Mouse (Mus musculus) ES-Bruce4 (cell line): ENCODE measurements around the gene Lrrk2. TPM values are rescaled to one million over a fixed set of nuclear protein-coding genes. Genes with fewer than 3 reads are reported as not detected.
A peak's percentile ranks its signal among the peaks of the same experiment; 100 is the strongest.
"Not testable (repeated sequence)": the region's sequence is repeated elsewhere in the genome, so short reads cannot be mapped to it uniquely, and the experiment has no call there.

ENCODE experiments used
- H3K27ac ChIP-seq: 2 replicates; pipeline ENCODE4 v1.5.1; 2012; ENCODE audit warnings: low read length, inconsistent platforms; ENCODE audit not compliant: insufficient read depth
- H3K27me3 ChIP-seq: 2 replicates; pipeline ENCODE4 v1.6.1; 2012; ENCODE audit warnings: mild to moderate bottlenecking, low read length, inconsistent platforms; ENCODE audit not compliant: control insufficient read depth, poor library complexity, insufficient read depth, severe bottlenecking
- H3K36me3 ChIP-seq: 2 replicates; pipeline ENCODE4 v1.6.1; 2012; ENCODE audit warnings: inconsistent platforms, mild to moderate bottlenecking, low read length, moderate library complexity; ENCODE audit not compliant: control insufficient read depth, poor library complexity, insufficient read depth, severe bottlenecking
- H3K4me1 ChIP-seq: one replicate; pipeline ENCODE4 v1.8.1; 2011; ENCODE audit warnings: low read length; ENCODE audit not compliant: control insufficient read depth, insufficient read depth
- H3K4me3 ChIP-seq: 2 replicates; pipeline ENCODE4 v1.5.1; 2011; ENCODE audit warnings: low read depth, mild to moderate bottlenecking, low read length
- H3K9ac ChIP-seq: 2 replicates; pipeline ENCODE4 v1.6.1; 2012; ENCODE audit warnings: low read depth, mild to moderate bottlenecking, inconsistent platforms; ENCODE audit not compliant: poor library complexity, severe bottlenecking
- H3K9me3 ChIP-seq: replicated peaks from 2 replicates; pipeline ENCODE4 v1.6.1; 2012; ENCODE audit warnings: mild to moderate bottlenecking, low read length, inconsistent platforms; ENCODE audit not compliant: control insufficient read depth, poor library complexity, insufficient read depth, severe bottlenecking
- CTCF ChIP-seq: IDR thresholded peaks from one replicate; pipeline ENCODE4 v1.8.1; 2011; ENCODE audit warnings: low read depth, low read length
- EP300 ChIP-seq: IDR thresholded peaks from 2 replicates; pipeline ENCODE4 v1.6.1; 2011; ENCODE audit warnings: low read depth, low read length; ENCODE audit not compliant: insufficient read depth
- POLR2A ChIP-seq: IDR thresholded peaks from one replicate; pipeline ENCODE4 v1.8.1; 2011; ENCODE audit warnings: low read length; ENCODE audit not compliant: insufficient read depth
- polyA plus RNA-seq: library from polyadenylated mRNA; stranded (reverse); fragments of >200 nt; gene quantifications from 2 replicates; pipeline ENCODE4 v1.2.4, GENCODE M21; 2011; ENCODE audit warnings: low read depth; ENCODE audit not compliant: missing spikeins, insufficient read depth, insufficient read length

The Lrrk2 gene
- polyA plus RNA-seq, 1 experiment, result 2.9 TPM

DNA sequence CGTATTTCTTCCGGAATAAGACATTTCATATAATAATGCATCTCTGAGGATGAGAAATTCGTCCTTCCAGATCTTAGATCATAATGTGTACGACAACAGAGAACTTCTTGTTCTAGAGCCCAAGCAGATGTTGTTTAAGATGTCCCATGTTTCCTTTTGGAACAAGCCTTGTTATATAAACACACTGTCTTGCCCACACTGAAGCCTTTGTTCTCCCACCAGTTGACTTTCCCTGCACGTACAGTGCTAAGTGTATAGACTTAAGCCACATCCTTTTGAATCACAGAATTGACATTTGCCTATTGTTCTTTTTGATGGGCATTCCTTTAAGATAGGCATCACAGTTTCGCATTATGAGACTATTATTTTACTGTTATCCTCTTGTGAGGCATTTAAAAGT is 162.3 kb downstream of the Lrrk2 start:
- no peaks in the 10 kb centered on the region for H3K4me1 ChIP-seq
- no peak overlapping the region for H3K4me3 ChIP-seq
- H3K27me3 ChIP-seq, result no peaks in the 10 kb centered on the region
- H3K9me3 ChIP-seq, result no peaks in the 10 kb centered on the region
- H3K27ac ChIP-seq, result no peak overlapping the region
- no peaks in the 10 kb centered on the region for H3K36me3 ChIP-seq
- no peak for TF ChIP-seq EP300
- no peak for TF ChIP-seq CTCF
- no peak for TF ChIP-seq POLR2A
- H3K9ac ChIP-seq, result no peak overlapping the region

DNA sequence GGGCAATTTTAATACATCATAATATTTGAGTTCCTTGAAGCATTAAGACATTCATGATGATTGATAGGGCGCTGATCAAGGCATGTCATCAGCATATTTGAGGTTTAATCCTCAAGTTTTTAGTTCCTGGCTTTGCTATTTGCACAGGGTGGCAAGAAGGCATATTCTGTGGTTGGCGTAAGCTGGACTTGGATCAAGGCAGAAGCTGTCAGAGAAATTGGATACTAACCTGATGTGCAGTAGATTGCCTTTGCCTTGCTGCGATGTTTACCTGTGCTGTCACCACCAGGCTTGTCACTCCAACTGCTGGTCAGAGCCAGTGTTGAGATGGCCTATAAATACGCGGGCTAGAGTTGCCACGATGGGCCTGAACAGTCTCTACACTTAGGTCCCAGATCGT is 165.0 kb downstream of the Lrrk2 start, which contains the start of gene Smgc:
Gene Smgc, plus strand, starts transcription at position 301 of the 400 bp plus-strand sequence.
- Histone ChIP-seq H3K4me3 (no peak within 1 kb of the TSS), H3K27ac (no peak within 1 kb of the TSS), H3K36me3 (no peaks in the 10 kb centered on the region), H3K9ac (no peak within 1 kb of the TSS), H3K4me1 (no peaks in the 10 kb centered on the region), H3K9me3 (no peaks in the 10 kb centered on the region), H3K27me3 (no peaks in the 10 kb centered on the region)
- no peak for TF ChIP-seq CTCF
- no peak for TF ChIP-seq EP300
- no peak for TF ChIP-seq POLR2A

DNA sequence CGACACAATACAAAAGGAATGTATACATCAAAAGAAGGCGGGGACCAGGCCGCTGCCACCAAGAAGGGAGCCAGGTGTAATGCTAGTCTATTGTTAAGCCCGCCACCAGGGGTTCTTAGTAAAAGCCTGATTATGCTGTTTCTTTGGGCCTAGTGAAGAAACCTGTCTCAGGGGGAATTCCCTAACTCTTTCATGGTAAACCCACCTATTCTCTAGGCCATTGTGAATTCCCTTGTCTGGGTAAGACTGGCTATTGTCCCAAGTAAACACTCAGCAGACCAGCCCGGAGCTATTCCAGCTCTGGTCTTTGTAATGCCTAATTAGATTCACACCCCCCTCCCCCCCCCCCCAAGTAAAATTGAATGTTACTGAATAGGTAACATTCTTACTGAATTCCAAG is 191.2 kb downstream of the Lrrk2 start:
- H3K4me3 ChIP-seq, result not testable (repeated sequence)
- peak; percentile 75 for TF ChIP-seq EP300

More for the DNA sequence above, 191.2 kb downstream of the Lrrk2 start:
- not testable (repeated sequence) for H3K9me3 ChIP-seq, H3K27ac ChIP-seq, H3K27me3 ChIP-seq, H3K9ac ChIP-seq, H3K36me3 ChIP-seq, H3K4me1 ChIP-seq

Other genes starting within 250 kb of the Lrrk2 start
- not detected in 2 replicates for gene Slc2a13, start 99.9 kb upstream of the Lrrk2 start, polyA plus RNA-seq
- not detected in 2 replicates for gene Smgc, start 165.1 kb downstream of the Lrrk2 start, polyA plus RNA-seq